Mouse (Mus musculus) c-Kit-positive CD71-positive TER-119-negative erythroid progenitor cells, embryonic 14.5 days (primary cell): ENCODE results near the gene Casc1.
"Not testable (repeated sequence)": the region's sequence is repeated elsewhere in the genome, so short reads cannot be mapped to it uniquely, and the experiment has no call there.

Experiments used
- DNase-seq: peaks from one replicate; pipeline ENCODE4 v3.0.0-alpha.2; 2013; ENCODE audit warnings: low read depth

The Casc1 gene

DNA sequence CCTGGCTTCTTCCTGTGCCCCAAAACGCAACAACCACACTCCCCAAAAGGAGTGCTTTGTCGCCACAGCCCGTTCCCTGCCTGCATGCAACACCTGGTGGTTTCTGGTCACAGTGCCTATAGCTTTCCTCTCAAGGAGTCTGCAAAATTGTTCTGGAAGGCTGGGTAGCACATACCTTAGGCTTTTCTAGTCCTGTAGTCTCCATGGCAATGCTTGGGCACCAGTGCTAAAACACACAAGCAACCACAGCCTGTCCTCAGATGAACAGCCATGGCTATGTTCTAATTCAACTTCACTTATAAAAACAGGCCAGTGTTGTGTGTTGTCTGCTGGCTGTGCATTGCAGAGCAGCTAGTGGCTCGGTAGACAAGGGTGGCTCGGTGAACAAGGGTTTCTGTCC lies 74.0 kb downstream of the Casc1 start:
- no peak for DNase-seq

DNA sequence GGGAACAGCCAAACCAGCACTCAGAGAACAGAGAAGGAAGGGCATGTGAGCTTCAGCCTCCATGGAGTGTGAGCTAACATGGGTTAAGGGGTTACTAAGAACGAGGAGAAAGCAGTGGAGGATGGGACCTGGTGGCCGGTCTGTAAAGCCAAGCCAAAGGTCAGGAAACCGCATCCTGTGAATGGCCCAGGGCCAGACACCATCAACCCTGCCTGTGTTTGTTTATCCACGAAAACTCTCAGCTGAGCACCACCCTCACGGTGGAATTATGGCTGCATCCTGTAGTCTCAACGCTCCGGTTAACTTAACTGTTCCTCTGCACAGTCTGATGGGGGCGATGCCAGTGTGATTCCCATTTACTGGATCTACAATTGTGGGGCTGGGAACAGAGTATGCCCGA lies 75.0 kb downstream of the Casc1 start:
- DNase-seq: no peak

DNA sequence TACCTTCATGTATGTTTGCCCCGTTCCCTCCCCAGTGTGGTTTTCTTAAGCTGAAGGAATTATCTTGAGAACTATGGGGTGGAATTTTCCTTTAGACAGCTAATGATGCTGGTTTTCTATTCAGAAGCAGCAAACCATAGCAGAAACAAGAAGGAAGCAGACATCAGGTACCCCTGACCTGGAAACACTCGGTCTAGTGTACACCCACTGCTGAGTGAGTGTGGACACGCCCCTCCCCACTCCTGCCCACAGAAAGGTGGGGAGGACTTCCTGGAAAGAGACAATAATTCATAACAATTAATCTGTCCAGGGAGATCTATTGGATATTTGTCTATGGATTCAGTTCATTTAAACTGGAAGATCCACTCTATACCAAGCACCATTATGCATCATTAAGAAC lies 75.5 kb downstream of the Casc1 start:
- no peak for DNase-seq

DNA sequence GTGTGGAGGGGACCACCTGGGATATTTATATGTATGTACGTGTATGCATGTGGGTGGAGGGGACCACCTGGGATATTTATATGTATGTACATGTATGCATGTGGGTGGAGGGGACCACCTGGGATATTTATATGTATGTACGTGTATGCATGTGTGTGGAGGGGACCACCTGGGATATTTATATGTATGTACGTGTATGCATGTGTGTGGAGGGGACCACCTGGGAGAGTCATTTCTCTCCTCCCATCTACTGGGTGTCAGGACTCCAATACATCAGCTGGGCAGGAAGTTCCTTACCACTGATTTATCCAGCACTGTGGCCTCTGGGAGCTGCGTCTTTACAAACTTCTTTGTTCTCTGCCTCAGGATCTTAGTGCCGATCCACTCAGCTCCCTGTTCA lies 77.8 kb downstream of the Casc1 start:
- DNase-seq: not testable (repeated sequence)

DNA sequence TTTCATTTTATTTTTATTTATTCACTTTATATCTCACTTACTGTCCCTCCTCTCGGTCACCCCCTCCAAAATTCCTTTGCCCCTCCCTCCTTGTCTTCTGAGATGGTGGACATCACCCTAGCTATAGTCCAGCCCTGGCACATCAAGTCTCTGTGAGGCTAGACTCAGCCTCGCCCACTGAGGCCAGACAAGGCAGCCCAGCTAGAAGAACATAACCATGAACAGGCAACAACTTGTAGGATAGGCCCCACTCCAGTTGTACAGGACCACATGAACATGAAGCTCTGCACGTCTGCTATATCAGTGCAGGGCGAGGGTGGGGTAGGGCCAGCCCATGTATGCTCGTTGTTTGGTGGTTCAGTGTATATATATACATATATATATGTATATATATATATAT lies 78.8 kb downstream of the Casc1 start:
- DNase-seq: no peak

DNA sequence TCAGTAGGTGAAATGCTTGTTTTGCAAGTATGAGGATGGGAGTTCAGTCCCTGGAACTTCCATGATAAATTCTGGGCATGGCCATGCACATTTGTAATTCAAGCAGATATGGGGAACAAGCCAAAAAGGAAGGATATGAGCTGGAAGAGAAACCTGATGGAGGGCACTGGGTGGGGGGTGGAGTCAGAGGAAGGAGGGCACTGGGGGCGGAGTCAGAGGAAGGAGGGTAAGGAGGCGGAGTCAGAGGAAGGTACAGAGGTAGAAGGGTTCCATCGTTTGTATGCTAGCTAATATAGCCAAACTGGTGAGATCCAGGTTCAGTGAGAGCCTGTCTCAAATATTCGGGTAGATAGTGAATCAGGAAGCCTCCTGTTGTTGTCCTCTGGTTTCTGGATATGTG lies 81.2 kb downstream of the Casc1 start:
- DNase-seq: no peak

DNA sequence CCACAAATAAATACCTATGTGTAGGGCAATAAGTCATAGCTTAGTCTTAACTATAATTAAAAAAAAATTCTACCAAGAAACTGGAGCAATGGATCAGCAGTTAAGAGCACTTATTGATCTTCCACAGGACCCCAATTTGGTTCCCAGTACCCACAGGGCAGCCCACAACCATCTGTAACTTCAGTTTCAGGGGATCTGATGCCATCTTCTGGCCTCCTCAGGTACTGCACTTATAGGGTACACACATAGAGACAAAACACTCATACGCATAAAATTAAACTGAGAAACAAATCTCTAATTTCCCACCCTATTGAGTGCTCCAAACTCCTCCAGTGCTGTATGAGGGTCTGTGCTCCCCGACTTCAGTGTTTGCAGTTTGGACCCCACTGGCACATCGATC lies 83.2 kb downstream of the Casc1 start:
- no peak for DNase-seq

DNA sequence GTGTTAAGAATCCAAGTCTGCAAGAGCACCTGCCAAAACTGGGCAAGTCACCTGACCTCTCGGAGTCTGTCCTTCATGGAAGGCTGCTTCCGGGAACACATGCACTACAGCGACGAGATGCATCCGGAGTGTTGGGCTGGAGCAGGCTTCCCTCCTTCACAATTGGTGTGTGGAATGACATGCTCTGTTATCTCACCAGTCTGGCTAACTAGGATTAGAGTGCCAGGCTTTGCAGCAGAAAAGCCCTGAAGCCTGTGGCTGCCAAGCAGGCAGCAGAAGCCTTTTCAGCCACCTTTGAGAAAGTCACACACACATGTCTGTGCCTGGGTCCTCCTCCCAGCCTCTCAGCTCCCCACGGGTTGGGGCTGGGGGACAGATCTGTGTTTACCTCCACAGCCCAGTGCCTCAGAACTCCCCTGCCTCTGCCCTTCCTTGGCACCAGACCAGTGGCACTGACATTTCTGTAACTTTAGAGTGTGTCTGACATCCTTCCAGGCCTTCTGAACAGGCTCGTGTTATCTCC lies 85.2 kb downstream of the Casc1 start:
- no peak for DNase-seq
